Mouse (Mus musculus) megakaryocyte, embryonic 14.5 days (primary cell): Measurements from ENCODE around the gene Cdkl4. TPM values are rescaled to one million over a fixed set of nuclear protein-coding genes. Genes with fewer than 3 reads are reported as not detected.
"Not testable (repeated sequence)": the region's sequence is repeated elsewhere in the genome, so short reads cannot be mapped to it uniquely, and the experiment has no call there.

ENCODE experiments used
- H3K27me3 ChIP-seq: replicated peaks from 2 replicates; pipeline ENCODE3; 2012; ENCODE audit warnings: inconsistent platforms
- H3K36me3 ChIP-seq: replicated peaks from 2 replicates; pipeline ENCODE3; 2012; ENCODE audit warnings: low read length, inconsistent platforms, mixed read lengths
- H3K4me1 ChIP-seq: 2 replicates; pipeline ENCODE4 v1.6.1; 2012; ENCODE audit warnings: inconsistent platforms
- H3K4me3 ChIP-seq: replicated peaks from 2 replicates; pipeline ENCODE3; 2012; ENCODE audit warnings: moderate library complexity, mild to moderate bottlenecking, inconsistent platforms
- H3K9me3 ChIP-seq: 2 replicates; pipeline ENCODE4 v1.6.1; 2012; ENCODE audit warnings: inconsistent platforms
- FLI1 ChIP-seq: IDR thresholded peaks from 2 replicates; pipeline ENCODE4 v1.6.1; 2012; ENCODE audit warnings: low read length, inconsistent platforms, mixed read lengths
- GATA1 ChIP-seq: IDR thresholded peaks from 3 replicates; pipeline ENCODE4 v1.6.1; 2012; ENCODE audit warnings: mixed read lengths, low read length, inconsistent platforms, borderline replicate concordance
- polyA plus RNA-seq: library from polyadenylated mRNA; stranded (reverse); fragments of >175 nt; gene quantifications from 2 replicates; pipeline ENCODE4 v1.2.3, GENCODE M21; 2012; ENCODE audit warnings: low replicate concordance; ENCODE audit not compliant: insufficient read depth

Cdkl4 gene
- polyA plus RNA-seq, 1 experiment = 0.13 TPM

DNA sequence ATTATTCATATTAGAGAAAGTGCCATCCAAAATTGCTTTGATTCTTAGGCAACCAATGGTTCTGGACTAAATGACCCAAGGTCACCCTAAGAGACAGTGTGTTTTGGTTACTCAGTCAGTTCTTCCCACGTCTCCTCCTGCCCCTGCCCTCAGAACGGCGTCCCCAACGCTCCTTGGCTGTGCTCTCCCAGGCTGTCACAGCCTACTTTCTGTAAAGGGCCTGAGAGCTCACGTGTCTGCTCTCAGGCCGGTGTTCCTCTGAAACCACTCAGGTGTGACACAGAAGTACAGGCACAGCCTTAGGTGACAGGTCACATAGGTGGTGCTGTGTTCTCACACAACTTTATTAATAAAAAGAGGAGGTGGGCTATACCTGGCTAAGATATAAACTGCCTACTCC lies 2.3 kb upstream of the Cdkl4 start:
- TF ChIP-seq FLI1 (no peak), GATA1 (no peak)
- Histone ChIP-seq H3K27me3 (peaks cover 24% of the 10 kb centered on the region), H3K4me1 (peaks cover 9% of the 10 kb centered on the region), H3K9me3 (peaks cover 6% of the 10 kb centered on the region; the same call in 1 of the 2 replicates), H3K36me3 (peaks cover 2% of the 10 kb centered on the region), H3K4me3 (no peak overlapping the region)

- Histone ChIP-seq H3K4me3 (no peak overlapping the region), H3K4me1 (peaks cover 9% of the 10 kb centered on the region), H3K36me3 (peaks cover 2% of the 10 kb centered on the region), H3K9me3 (peaks cover 6% of the 10 kb centered on the region; the same call in 1 of the 2 replicates), H3K27me3 (peaks cover 24% of the 10 kb centered on the region)
- no peak for TF ChIP-seq FLI1
- TF ChIP-seq GATA1 = no peak
These were observed 1.5 kb upstream of the Cdkl4 start for GRCm38 (mm10) chr17:80579089-80579488.

GRCm38 (mm10) chr17:80578041-80578440 lies 428 bp upstream of the Cdkl4 start:
- Histone ChIP-seq H3K36me3 (peaks cover 2% of the 10 kb centered on the region), H3K4me1 (peaks cover 9% of the 10 kb centered on the region), H3K9me3 (peaks cover 6% of the 10 kb centered on the region; the same call in 1 of the 2 replicates), H3K4me3 (no peak overlapping the region), H3K27me3 (peaks cover 24% of the 10 kb centered on the region)
- TF ChIP-seq GATA1 = no peak
- no peak for TF ChIP-seq FLI1

DNA sequence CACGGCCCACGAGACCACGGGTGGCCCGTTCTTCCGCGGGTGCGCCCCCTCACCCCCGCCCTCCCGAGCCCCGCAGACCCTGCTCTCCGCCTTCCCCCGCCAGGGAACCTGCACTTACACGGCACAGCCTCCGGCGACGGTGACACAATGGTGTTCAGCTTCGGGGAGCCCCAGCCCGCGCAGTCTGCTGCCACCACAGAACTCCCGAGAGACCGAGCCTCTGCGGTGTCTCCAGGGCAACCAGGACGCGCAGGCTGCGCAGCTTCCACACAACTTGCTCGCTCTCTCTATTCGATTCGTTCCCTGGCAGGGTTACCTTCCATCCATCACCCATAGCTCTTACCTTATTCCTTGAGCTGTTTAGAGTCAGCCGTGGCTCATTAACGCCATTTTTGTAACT lies 399 bp downstream of the Cdkl4 start:
- Histone ChIP-seq H3K9me3 (peaks cover 8% of the 10 kb centered on the region), H3K4me3 (peak overlapping the region; percentile 87), H3K27me3 (peaks cover 24% of the 10 kb centered on the region), H3K4me1 (peaks cover 9% of the 10 kb centered on the region), H3K36me3 (peaks cover 2% of the 10 kb centered on the region)
- TF ChIP-seq GATA1 (no peak), FLI1 (no peak)

DNA sequence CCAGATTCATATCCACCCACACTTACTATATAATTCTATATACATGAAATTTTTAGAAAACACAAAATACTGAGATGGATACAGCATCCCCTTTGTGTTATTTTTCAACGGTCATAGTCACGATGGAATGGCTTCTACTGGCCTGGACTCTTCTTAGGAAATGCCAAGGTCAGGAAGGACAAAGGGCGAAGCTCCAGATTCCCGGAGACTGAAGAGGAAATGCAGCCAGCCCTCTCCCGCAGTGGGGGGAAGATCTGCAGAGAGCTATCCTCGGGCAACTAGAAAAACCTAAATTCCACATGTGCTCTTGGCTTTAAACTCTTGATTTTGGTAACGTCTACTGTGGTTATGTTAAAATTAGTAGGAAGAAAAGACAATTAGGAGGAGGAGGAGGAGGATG lies 2.6 kb downstream of the Cdkl4 start:
- TF ChIP-seq FLI1 = no peak
- TF ChIP-seq GATA1 = no peak
- Histone ChIP-seq H3K4me1 (peaks cover 9% of the 10 kb centered on the region), H3K9me3 (peaks cover 9% of the 10 kb centered on the region), H3K36me3 (no peaks in the 10 kb centered on the region), H3K27me3 (peaks cover 24% of the 10 kb centered on the region), H3K4me3 (no peak overlapping the region)

DNA sequence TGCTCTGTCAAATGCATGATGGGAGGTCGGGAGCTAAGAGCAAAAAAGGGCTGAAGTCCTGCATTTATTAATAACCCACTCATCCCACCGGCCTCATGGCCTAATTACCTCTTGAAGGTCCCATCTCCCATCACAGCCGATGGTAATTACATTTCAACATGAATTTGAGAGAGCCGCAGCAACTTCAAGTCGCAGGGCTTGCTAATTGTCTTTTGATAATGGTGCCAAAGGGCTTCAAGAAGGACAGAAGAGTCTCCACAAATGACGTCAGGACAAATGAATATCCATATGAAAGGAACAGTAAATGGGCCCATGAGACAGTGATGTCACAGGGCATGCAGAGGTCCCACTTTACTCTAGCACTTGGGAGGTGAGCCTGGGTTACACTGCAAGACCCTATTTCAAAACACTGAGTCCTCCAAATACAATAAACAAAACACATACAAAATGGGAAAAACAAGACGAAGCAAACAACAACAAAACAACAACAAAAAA lies 3.1 kb downstream of the Cdkl4 start:
- Histone ChIP-seq H3K9me3 (peaks cover 9% of the 10 kb centered on the region), H3K4me1 (peaks cover 9% of the 10 kb centered on the region), H3K4me3 (no peak overlapping the region), H3K36me3 (no peaks in the 10 kb centered on the region), H3K27me3 (peaks cover 24% of the 10 kb centered on the region)
- TF ChIP-seq GATA1 (no peak), FLI1 (no peak)

GRCm38 (mm10) chr17:80572187-80572935 lies 5.3 kb downstream of the Cdkl4 start:
- H3K4me1 ChIP-seq = peaks cover 7% of the 10 kb centered on the region
- no peaks in the 10 kb centered on the region for H3K36me3 ChIP-seq
- peaks cover 10% of the 10 kb centered on the region for H3K9me3 ChIP-seq
- TF ChIP-seq FLI1 = no peak
- no peak for TF ChIP-seq GATA1
- no peak overlapping the region for H3K4me3 ChIP-seq
- peaks cover 12% of the 10 kb centered on the region for H3K27me3 ChIP-seq

GRCm38 (mm10) chr17:80571460-80571859 lies 6.2 kb downstream of the Cdkl4 start:
- Histone ChIP-seq H3K36me3 (no peaks in the 10 kb centered on the region), H3K4me3 (no peak overlapping the region), H3K4me1 (no peaks in the 10 kb centered on the region), H3K27me3 (peaks cover 3% of the 10 kb centered on the region), H3K9me3 (peaks cover 14% of the 10 kb centered on the region)
- TF ChIP-seq FLI1 = no peak

GRCm38 (mm10) chr17:80569718-80570117 lies 7.9 kb downstream of the Cdkl4 start:
- H3K4me1 ChIP-seq, H3K36me3 ChIP-seq, H3K27me3 ChIP-seq, H3K4me3 ChIP-seq: not testable (repeated sequence)
- H3K9me3 ChIP-seq = peaks cover 24% of the 10 kb centered on the region

- H3K4me3 ChIP-seq = no peak overlapping the region
- peaks cover 24% of the 10 kb centered on the region for H3K9me3 ChIP-seq
- H3K27me3 ChIP-seq = no peaks in the 10 kb centered on the region
- no peak for TF ChIP-seq GATA1
- TF ChIP-seq FLI1 = no peak
- peaks cover 5% of the 10 kb centered on the region for H3K4me1 ChIP-seq
- H3K36me3 ChIP-seq = no peaks in the 10 kb centered on the region
These were observed 8.6 kb downstream of the Cdkl4 start for GRCm38 (mm10) chr17:80568842-80569601.
